Mouse (Mus musculus) urinary bladder, postnatal 10 days (tissue): ENCODE results near the gene Stx1a.
A peak's percentile ranks its signal among the peaks of the same experiment; 100 is the strongest.

Experiments used
- DNase-seq: peaks from one replicate; pipeline ENCODE4 v3.0.0; 2022; ENCODE audit warnings: low spot score

The Stx1a gene

GRCm38 (mm10) chr5:135008671-135009589 is 14.4 kb upstream of the Stx1a start, which contains the start of gene Abhd11:
Gene Abhd11, plus strand, starts transcription at chr5:135009152.
- peak; percentile 86 for DNase-seq

- peak; percentile 44 for DNase-seq
These were observed 13.5 kb upstream of the Stx1a start for GRCm38 (mm10) chr5:135009590-135010319.

GRCm38 (mm10) chr5:135010320-135010709 is 13.0 kb upstream of the Stx1a start:
- DNase-seq: no peak

GRCm38 (mm10) chr5:135010841-135011743 is 12.2 kb upstream of the Stx1a start:
- no peak for DNase-seq

GRCm38 (mm10) chr5:135011809-135012613 is 11.3 kb upstream of the Stx1a start:
- DNase-seq: no peak

- DNase-seq: no peak
These were observed 10.4 kb upstream of the Stx1a start for GRCm38 (mm10) chr5:135012671-135013441.

GRCm38 (mm10) chr5:135015497-135015896 is 7.8 kb upstream of the Stx1a start:
- DNase-seq: peak; percentile 52

GRCm38 (mm10) chr5:135016224-135016759 is 7.0 kb upstream of the Stx1a start:
- no peak for DNase-seq

- DNase-seq: no peak
These were observed 1.5 kb upstream of the Stx1a start for GRCm38 (mm10) chr5:135021814-135022213.

- DNase-seq: no peak
These were observed 1.5 kb downstream of the Stx1a start for GRCm38 (mm10) chr5:135024665-135025224.

GRCm38 (mm10) chr5:135025899-135026298 is 2.6 kb downstream of the Stx1a start:
- no peak for DNase-seq

GRCm38 (mm10) chr5:135029007-135029854 is 5.9 kb downstream of the Stx1a start:
- no peak for DNase-seq

- DNase-seq: no peak
These were observed 9.3 kb downstream of the Stx1a start for GRCm38 (mm10) chr5:135032581-135032980.

GRCm38 (mm10) chr5:135034593-135034992 is 11.3 kb downstream of the Stx1a start:
- DNase-seq: no peak

GRCm38 (mm10) chr5:135035608-135036359 is 12.5 kb downstream of the Stx1a start:
- DNase-seq: no peak

GRCm38 (mm10) chr5:135037946-135038345 is 14.7 kb downstream of the Stx1a start:
- no peak for DNase-seq

GRCm38 (mm10) chr5:135039541-135039940 is 16.3 kb downstream of the Stx1a start:
- DNase-seq: no peak

GRCm38 (mm10) chr5:135040059-135040458 is 16.8 kb downstream of the Stx1a start:
- no peak for DNase-seq
